Mouse (Mus musculus) limb, embryonic 13.5 days (tissue): Measurements from ENCODE around the gene Ppp1r32. TPM values are rescaled to one million over a fixed set of nuclear protein-coding genes. Genes with fewer than 3 reads are reported as not detected.
A peak's percentile ranks its signal among the peaks of the same experiment; 100 is the strongest.

ENCODE experiments used
- ATAC-seq: fragments of 200-750 bp; cut with Nextera tagmentation; 2 replicates; pipeline ENCODE4 v1.8.0; 2017; ENCODE audit warnings: low read depth, moderate number of reproducible peaks, moderate TSS enrichment; ENCODE audit not compliant: low FRiP score
- H3K27ac ChIP-seq: fragments of 300-500 bp; sonication (generic); 2 replicates; pipeline ENCODE4 v1.5.1; 2015; ENCODE audit warnings: inconsistent platforms, mild to moderate bottlenecking, moderate library complexity
- H3K27me3 ChIP-seq: fragments of 300-500 bp; sonication (generic); 2 replicates; pipeline ENCODE4 v1.6.1; 2015; ENCODE audit warnings: mild to moderate bottlenecking, inconsistent platforms
- H3K36me3 ChIP-seq: fragments of 300-500 bp; sonication (generic); 2 replicates; pipeline ENCODE4 v1.6.1; 2015; ENCODE audit warnings: inconsistent platforms, mild to moderate bottlenecking, moderate library complexity
- H3K4me1 ChIP-seq: fragments of 300-500 bp; sonication (generic); 2 replicates; pipeline ENCODE4 v1.6.1; 2015; ENCODE audit warnings: inconsistent platforms
- H3K4me2 ChIP-seq: fragments of 300-500 bp; sonication (generic); replicated peaks from 2 replicates; pipeline ENCODE4 v1.6.1; 2015; ENCODE audit warnings: inconsistent platforms, mild to moderate bottlenecking, moderate library complexity
- H3K4me3 ChIP-seq: fragments of 300-500 bp; sonication (generic); 2 replicates; pipeline ENCODE4 v1.5.1; 2015; ENCODE audit warnings: moderate library complexity, mild to moderate bottlenecking, inconsistent platforms
- H3K9ac ChIP-seq: fragments of 300-500 bp; sonication (generic); 2 replicates; pipeline ENCODE4 v1.6.1; 2015; ENCODE audit warnings: mild to moderate bottlenecking, inconsistent platforms
- H3K9me3 ChIP-seq: fragments of 300-500 bp; sonication (generic); 2 replicates; pipeline ENCODE4 v1.6.1; 2016; ENCODE audit warnings: inconsistent platforms
- WGBS: fragments of 180-500 bp; shearing (Covaris S2); methylation state at CpG from one replicate; pipeline ENCODE4 v1.1.7; 2015; 5-methylcytosine and 5-hydroxymethylcytosine counted together
- polyA plus RNA-seq: library from polyadenylated mRNA; unstranded; fragments of >200 nt; fragmentation: Nextera tagmentation; extraction: Ambion mirVana; gene quantifications from 2 replicates; pipeline ENCODE4 v1.2.1, GENCODE M21; 2015

Gene Ppp1r32
- not detected in 2 replicates for polyA plus RNA-seq

GRCm38 (mm10) chr19:10482703-10483102 lies at the start of gene Ppp1r32:
TSS of gene Ppp1r32 (minus strand) at chr19:10482928.
- Histone ChIP-seq H3K27ac (no peak within 1 kb of the TSS), H3K4me2 (no peak within 1 kb of the TSS), H3K9ac (no peak within 1 kb of the TSS), H3K4me3 (no peak within 1 kb of the TSS), H3K4me1 (peaks cover 2% of the 10 kb centered on the region; the same call in 1 of the 2 replicates), H3K27me3 (peaks cover 6% of the 10 kb centered on the region; the same call in 1 of the 2 replicates), H3K36me3 (no peaks in the 10 kb centered on the region), H3K9me3 (no peaks in the 10 kb centered on the region)
- no peak for ATAC-seq
- 33% methylated on average over 6 of the region's 6 CpGs for WGBS

GRCm38 (mm10) chr19:10530082-10530481 lies 47.4 kb upstream of the Ppp1r32 start:
- Histone ChIP-seq H3K4me3 (no peak overlapping the region), H3K4me1 (peaks cover 19% of the 10 kb centered on the region), H3K27ac (no peak overlapping the region), H3K4me2 (no peak overlapping the region), H3K27me3 (no peaks in the 10 kb centered on the region), H3K36me3 (peaks cover 61% of the 10 kb centered on the region), H3K9ac (no peak overlapping the region), H3K9me3 (no peaks in the 10 kb centered on the region)
- WGBS = 98% methylated on average over 1 of the region's 1 CpGs
- ATAC-seq = no peak

- Histone ChIP-seq H3K36me3 (peaks cover 29% of the 10 kb centered on the region), H3K27ac (peak within 1 kb of the TSS; percentile 99), H3K9me3 (no peaks in the 10 kb centered on the region), H3K27me3 (no peaks in the 10 kb centered on the region), H3K4me2 (peak within 1 kb of the TSS; percentile 74), H3K4me1 (peaks cover 29% of the 10 kb centered on the region), H3K4me3 (peak within 1 kb of the TSS; percentile 94), H3K9ac (peak within 1 kb of the TSS; percentile 98)
- 0% methylated on average over 11 of the region's 11 CpGs for WGBS
- no peak for ATAC-seq
These were observed 43.2 kb upstream of the Ppp1r32 start, which contains the start of gene Sdhaf2 for GRCm38 (mm10) chr19:10525910-10526309. TSS of gene Sdhaf2 (minus strand) at chr19:10526142.

- Histone ChIP-seq H3K4me2 (peak within 1 kb of the TSS; percentile 74), H3K4me1 (peaks cover 29% of the 10 kb centered on the region), H3K9me3 (no peaks in the 10 kb centered on the region), H3K27me3 (no peaks in the 10 kb centered on the region), H3K36me3 (peaks cover 23% of the 10 kb centered on the region), H3K27ac (peak within 1 kb of the TSS; percentile 99), H3K4me3 (peak within 1 kb of the TSS; percentile 94), H3K9ac (peak within 1 kb of the TSS; percentile 98)
- ATAC-seq = peak; percentile 95
- WGBS = under 1% methylated on average over 76 of the region's 93 CpGs
These were observed 42.6 kb upstream of the Ppp1r32 start, which contains the start of gene Cpsf7 for GRCm38 (mm10) chr19:10525106-10525901. TSS of gene Cpsf7 (plus strand) at chr19:10525266.

DNA sequence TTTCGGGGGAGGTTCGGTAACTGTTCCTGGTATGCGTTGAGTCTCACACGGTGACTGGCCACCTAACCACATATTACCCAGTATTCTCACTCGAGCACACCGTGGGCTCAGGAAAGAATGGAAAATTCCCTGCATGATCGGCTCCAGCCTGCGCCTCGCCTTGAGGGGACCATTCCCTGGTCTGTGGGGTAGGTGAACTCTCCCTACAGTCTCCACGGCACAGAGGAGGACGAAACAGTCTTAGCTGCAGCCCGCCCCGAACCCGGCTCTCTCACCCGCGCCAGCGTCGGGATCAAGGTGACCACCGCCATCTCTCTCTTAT lies 42.0 kb upstream of the Ppp1r32 start:
- under 1% methylated on average over 19 of the region's 19 CpGs for WGBS
- Histone ChIP-seq H3K4me2 (peak overlapping the region; percentile 74), H3K9me3 (no peaks in the 10 kb centered on the region), H3K27ac (peak overlapping the region; percentile 99), H3K4me3 (peak overlapping the region; percentile 94), H3K27me3 (no peaks in the 10 kb centered on the region), H3K9ac (peak overlapping the region; percentile 98), H3K36me3 (peaks cover 18% of the 10 kb centered on the region), H3K4me1 (peaks cover 29% of the 10 kb centered on the region)
- no peak for ATAC-seq

GRCm38 (mm10) chr19:10523483-10524080 lies 40.9 kb upstream of the Ppp1r32 start:
- ATAC-seq = no peak
- H3K27ac ChIP-seq = no peak overlapping the region
- H3K27me3 ChIP-seq = no peaks in the 10 kb centered on the region
- H3K9ac ChIP-seq = peak overlapping the region; percentile 40; the same call in 1 of the 2 replicates
- peak overlapping the region; percentile 36 for H3K4me2 ChIP-seq
- H3K9me3 ChIP-seq = no peaks in the 10 kb centered on the region
- H3K36me3 ChIP-seq = peaks cover 10% of the 10 kb centered on the region
- 90% methylated on average over 5 of the region's 5 CpGs for WGBS
- peak overlapping the region; percentile 94; the same call in 1 of the 2 replicates for H3K4me3 ChIP-seq
- peaks cover 29% of the 10 kb centered on the region for H3K4me1 ChIP-seq

DNA sequence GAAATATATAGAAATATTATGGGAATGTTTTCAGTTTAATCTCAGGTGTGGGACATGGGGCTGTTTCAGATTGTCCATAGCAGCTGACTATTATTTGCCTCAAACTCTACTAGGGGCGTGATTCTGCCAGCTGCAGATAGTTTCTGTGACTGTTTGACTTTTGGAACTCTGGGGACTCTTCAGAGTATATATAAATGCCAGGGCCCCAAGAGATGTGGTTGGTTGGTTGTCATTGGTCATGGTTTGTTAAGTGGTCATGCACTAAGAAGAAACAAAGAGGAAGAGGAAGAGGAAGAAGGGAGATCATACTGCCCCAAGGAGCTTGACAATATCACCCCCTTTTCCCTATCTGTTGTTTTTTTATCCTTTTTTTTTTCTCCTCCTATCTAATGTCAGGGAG lies 39.2 kb upstream of the Ppp1r32 start:
- no peak for ATAC-seq
- Histone ChIP-seq H3K4me3 (no peak overlapping the region), H3K27me3 (no peaks in the 10 kb centered on the region)

GRCm38 (mm10) chr19:10520355-10520754 lies 37.6 kb upstream of the Ppp1r32 start:
- 52% methylated on average over 1 of the region's 1 CpGs for WGBS

More for the DNA sequence above, 39.2 kb upstream of the Ppp1r32 start:
- no peak overlapping the region for H3K4me2 ChIP-seq
- no peak overlapping the region for H3K9ac ChIP-seq
- WGBS = 79% methylated on average over 1 of the region's 1 CpGs
- peaks cover 18% of the 10 kb centered on the region for H3K4me1 ChIP-seq
- H3K9me3 ChIP-seq = no peaks in the 10 kb centered on the region
- peaks cover 11% of the 10 kb centered on the region for H3K36me3 ChIP-seq
- no peak overlapping the region for H3K27ac ChIP-seq

GRCm38 (mm10) chr19:10510759-10511330 lies 28.1 kb upstream of the Ppp1r32 start:
- peaks cover 47% of the 10 kb centered on the region for H3K36me3 ChIP-seq
- no peaks in the 10 kb centered on the region for H3K9me3 ChIP-seq
- H3K4me2 ChIP-seq = no peak overlapping the region
- no peak for ATAC-seq
- no peaks in the 10 kb centered on the region for H3K4me1 ChIP-seq
- no peak overlapping the region for H3K4me3 ChIP-seq
- no peak overlapping the region for H3K27ac ChIP-seq
- 71% methylated on average over 6 of the region's 6 CpGs for WGBS
- H3K27me3 ChIP-seq = no peaks in the 10 kb centered on the region
- no peak overlapping the region for H3K9ac ChIP-seq

More at GRCm38 (mm10) chr19:10520355-10520754, 37.6 kb upstream of the Ppp1r32 start:
- Histone ChIP-seq H3K27ac (no peak overlapping the region), H3K4me1 (peaks cover 9% of the 10 kb centered on the region), H3K36me3 (peaks cover 25% of the 10 kb centered on the region), H3K4me2 (no peak overlapping the region), H3K4me3 (no peak overlapping the region), H3K27me3 (no peaks in the 10 kb centered on the region), H3K9me3 (no peaks in the 10 kb centered on the region), H3K9ac (no peak overlapping the region)
- ATAC-seq = no peak

DNA sequence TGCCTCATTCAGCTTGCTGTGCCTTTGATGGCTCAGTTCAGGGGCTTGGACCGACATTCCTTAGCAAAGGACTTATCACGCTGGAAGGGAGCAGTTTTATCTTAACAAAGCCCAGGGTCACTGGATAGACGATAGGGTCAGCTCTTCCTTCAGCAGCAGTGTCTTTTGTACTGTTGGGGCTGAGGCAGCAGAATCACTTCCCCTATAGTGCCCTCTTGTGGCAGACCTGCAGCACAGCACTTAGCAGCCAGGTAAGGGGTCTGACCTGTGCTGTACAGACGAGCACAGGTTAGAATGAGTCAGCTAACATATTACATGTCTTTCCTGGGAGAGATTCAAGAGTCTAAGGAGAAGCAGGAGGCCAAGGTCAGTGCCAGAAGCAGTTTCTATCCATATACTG lies 19.8 kb upstream of the Ppp1r32 start:
- Histone ChIP-seq H3K4me1 (no peaks in the 10 kb centered on the region), H3K9ac (no peak overlapping the region), H3K4me3 (no peak overlapping the region), H3K4me2 (no peak overlapping the region), H3K9me3 (no peaks in the 10 kb centered on the region), H3K36me3 (peaks cover 75% of the 10 kb centered on the region), H3K27me3 (no peaks in the 10 kb centered on the region), H3K27ac (no peak overlapping the region)
- ATAC-seq = peak; percentile 59; the same call in 1 of the 2 replicates
- WGBS = 20% methylated on average over 4 of the region's 4 CpGs

DNA sequence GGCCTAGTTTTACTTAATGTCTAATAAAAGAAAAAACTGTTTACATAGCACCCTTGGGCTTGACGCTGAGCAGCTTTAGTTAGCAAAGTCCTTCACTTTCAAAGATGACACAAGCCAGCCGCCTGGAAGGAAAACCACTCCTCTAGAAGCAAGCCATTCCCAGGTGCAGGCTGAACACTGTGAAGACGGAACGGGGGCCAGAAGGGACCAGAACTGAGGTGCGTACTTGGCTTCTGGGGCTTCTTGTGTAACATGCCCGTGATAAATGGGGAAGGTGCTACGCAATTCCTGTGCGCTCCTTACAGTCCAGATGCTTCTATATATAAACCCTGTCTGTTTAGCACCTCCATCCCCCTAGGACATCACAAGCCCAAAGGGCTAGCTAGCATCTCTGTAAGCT lies 17.9 kb upstream of the Ppp1r32 start:
- Histone ChIP-seq H3K27me3 (no peaks in the 10 kb centered on the region), H3K4me2 (no peak overlapping the region), H3K27ac (no peak overlapping the region), H3K4me1 (no peaks in the 10 kb centered on the region), H3K4me3 (no peak overlapping the region), H3K9me3 (no peaks in the 10 kb centered on the region), H3K36me3 (peaks cover 64% of the 10 kb centered on the region), H3K9ac (no peak overlapping the region)
- WGBS = 94% methylated on average over 8 of the region's 8 CpGs
- no peak for ATAC-seq

DNA sequence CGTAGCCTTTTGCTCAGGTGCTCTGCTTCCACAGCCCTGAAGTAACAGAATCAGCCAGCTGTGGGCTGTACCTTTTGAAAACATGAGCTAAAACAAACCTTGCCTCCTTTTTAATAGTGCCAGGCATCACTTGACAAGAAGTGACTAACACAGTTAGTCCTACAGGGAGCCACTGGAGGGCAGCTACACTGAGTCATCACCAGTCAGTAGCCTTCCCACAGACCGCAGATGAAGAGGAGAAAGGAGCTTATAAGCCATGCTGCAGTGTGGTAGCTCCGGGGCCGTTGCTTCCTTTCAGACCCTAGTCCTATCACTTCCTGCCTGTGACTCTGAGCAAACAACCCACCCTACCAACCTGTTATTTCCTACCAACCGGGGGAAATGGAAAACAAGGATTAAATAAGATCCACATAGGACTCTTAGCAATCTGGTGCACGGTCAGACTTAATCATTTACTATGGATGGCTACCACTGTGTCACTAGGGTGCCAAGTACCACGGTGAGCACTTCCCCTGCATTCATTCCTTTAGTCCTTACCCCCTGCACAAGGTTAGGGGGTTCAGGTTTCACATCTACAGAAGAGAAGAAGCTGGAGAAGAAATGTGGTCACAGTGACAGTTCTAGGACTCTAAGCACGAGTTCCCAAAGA lies 14.9 kb upstream of the Ppp1r32 start:
- no peak for ATAC-seq
- H3K36me3 ChIP-seq = peaks cover 42% of the 10 kb centered on the region
- H3K4me2 ChIP-seq = no peak overlapping the region
- no peak overlapping the region for H3K4me3 ChIP-seq
- no peak overlapping the region for H3K27ac ChIP-seq
- H3K9me3 ChIP-seq = no peaks in the 10 kb centered on the region
- no peaks in the 10 kb centered on the region for H3K27me3 ChIP-seq
- H3K4me1 ChIP-seq = no peaks in the 10 kb centered on the region
- no peak overlapping the region for H3K9ac ChIP-seq
- 62% methylated on average over 8 of the region's 8 CpGs for WGBS
